Mouse (Mus musculus) liver, embryonic 11.5 days (tissue): ENCODE measurements around the gene Ranbp3. TPM values are rescaled to one million over a fixed set of nuclear protein-coding genes. Genes with fewer than 3 reads are reported as not detected.
A peak's percentile ranks its signal among the peaks of the same experiment; 100 is the strongest.

Source experiments
- ATAC-seq: fragments of 200-750 bp; cut with Nextera tagmentation; replicated peaks from 2 replicates; pipeline ENCODE4 v1.8.0; 2017; ENCODE audit warnings: moderate number of reproducible peaks, mild to moderate bottlenecking, moderate TSS enrichment, moderate library complexity; ENCODE audit not compliant: low FRiP score
- DNase-seq: peaks from one replicate; pipeline ENCODE4 v3.0.0-alpha.2; 2017; ENCODE audit warnings: low spot score
- H3K27ac ChIP-seq: fragments of 300-500 bp; sonication (generic); 2 replicates; pipeline ENCODE4 v1.5.1; 2014; ENCODE audit warnings: mild to moderate bottlenecking, low read depth, low read length, control low read depth
- H3K27me3 ChIP-seq: fragments of 300-500 bp; sonication (generic); replicated peaks from 2 replicates; pipeline ENCODE4 v1.6.1; 2014; ENCODE audit warnings: low read length, mixed read lengths; ENCODE audit not compliant: control insufficient read depth, insufficient read depth
- H3K36me3 ChIP-seq: fragments of 300-500 bp; sonication (generic); 2 replicates; pipeline ENCODE4 v1.6.1; 2014; ENCODE audit warnings: mild to moderate bottlenecking, low read length, moderate library complexity, mixed read lengths; ENCODE audit not compliant: control insufficient read depth, insufficient read depth
- H3K4me1 ChIP-seq: fragments of 300-500 bp; sonication (generic); replicated peaks from 2 replicates; pipeline ENCODE4 v1.6.1; 2014; ENCODE audit warnings: low read length, mixed read lengths; ENCODE audit not compliant: control insufficient read depth, insufficient read depth
- H3K4me2 ChIP-seq: fragments of 300-500 bp; sonication (generic); 2 replicates; pipeline ENCODE4 v1.6.1; 2014; ENCODE audit warnings: mild to moderate bottlenecking, control low read depth, moderate library complexity
- H3K4me3 ChIP-seq: fragments of 300-500 bp; sonication (generic); 2 replicates; pipeline ENCODE4 v1.5.1; 2014; ENCODE audit warnings: low read depth, low read length, control low read depth
- H3K9ac ChIP-seq: fragments of 300-500 bp; sonication (generic); 2 replicates; pipeline ENCODE4 v1.6.1; 2014; ENCODE audit warnings: low read depth, low read length, control low read depth
- H3K9me3 ChIP-seq: fragments of 300-500 bp; sonication (generic); 2 replicates; pipeline ENCODE4 v1.6.1; 2016; ENCODE audit warnings: low read length, inconsistent platforms, mixed read lengths; ENCODE audit not compliant: control insufficient read depth
- WGBS: fragments of 180-500 bp; shearing (Covaris S2); extraction: QIAGEN DNeasy Blood & Tissue Kit; methylation state at CpG from one replicate; pipeline ENCODE4 v1.1.7; 2014; 5-methylcytosine and 5-hydroxymethylcytosine counted together
- polyA plus RNA-seq: library from polyadenylated mRNA; unstranded; fragments of >200 nt; fragmentation: Nextera tagmentation; extraction: Ambion mirVana; gene quantifications from 2 replicates; pipeline ENCODE4 v1.2.1, GENCODE M21; 2014

Ranbp3 gene
- polyA plus RNA-seq, 1 experiment from 2014 or later: 94.3 TPM

DNA sequence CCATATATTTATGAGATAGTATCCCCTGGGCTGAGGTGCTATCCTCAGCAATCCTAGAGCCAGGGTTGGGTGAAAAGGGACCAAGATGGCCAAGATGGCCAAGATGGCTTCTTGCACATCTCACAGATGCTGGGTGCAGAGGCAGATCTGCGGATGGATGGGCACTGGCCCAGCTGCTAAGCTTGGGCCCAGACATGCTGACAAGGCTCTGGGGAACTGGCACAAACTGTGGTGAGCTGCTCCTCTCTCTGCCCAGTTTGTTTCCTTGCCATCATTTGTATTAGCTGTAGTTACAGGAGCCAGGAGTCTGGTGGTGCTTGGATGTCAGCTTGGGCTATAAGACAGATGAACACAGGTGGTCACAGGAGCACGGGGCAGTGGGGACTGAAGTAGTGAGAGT is 11.6 kb downstream of the Ranbp3 start:
- WGBS: 87% methylated on average over 2 of the region's 2 CpGs
- no peak overlapping the region for H3K4me3 ChIP-seq
- H3K27ac ChIP-seq: no peak overlapping the region

DNA sequence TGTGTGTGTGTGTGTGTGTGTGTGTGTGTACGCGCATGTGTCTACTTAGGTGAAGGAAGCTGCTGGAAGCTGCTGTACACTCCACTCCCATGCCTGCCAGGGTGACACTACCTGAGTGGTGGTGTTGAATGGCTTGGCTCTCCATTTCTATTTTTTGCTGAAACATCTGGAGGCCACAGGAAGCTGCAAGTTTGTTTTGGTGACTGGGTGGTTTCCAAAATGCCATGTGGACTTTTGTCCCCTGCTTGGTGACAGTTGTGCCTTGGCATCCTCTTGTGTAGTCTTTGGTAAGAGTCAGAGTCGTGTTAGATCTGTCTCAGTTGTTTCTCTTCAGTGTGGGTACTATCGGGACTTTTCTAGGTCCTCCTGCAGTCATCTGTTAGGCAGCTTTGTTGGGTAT is 13.7 kb downstream of the Ranbp3 start:
- Histone ChIP-seq H3K9ac (no peak overlapping the region), H3K4me2 (no peak overlapping the region; the same call in 1 of the 2 replicates), H3K27ac (peak overlapping the region; percentile 70), H3K4me1 (peaks cover 39% of the 10 kb centered on the region), H3K36me3 (peaks cover 34% of the 10 kb centered on the region), H3K4me3 (no peak overlapping the region), H3K9me3 (no peaks in the 10 kb centered on the region), H3K27me3 (no peaks in the 10 kb centered on the region)
- ATAC-seq (no peak), DNase-seq (no peak)
- 88% methylated on average over 4 of the region's 4 CpGs for WGBS

More for the DNA sequence above, 11.6 kb downstream of the Ranbp3 start:
- H3K4me1 ChIP-seq: peaks cover 43% of the 10 kb centered on the region
- H3K36me3 ChIP-seq: peaks cover 35% of the 10 kb centered on the region
- H3K9me3 ChIP-seq: no peaks in the 10 kb centered on the region
- no peak overlapping the region for H3K9ac ChIP-seq
- ATAC-seq (no peak), DNase-seq (no peak)
- H3K27me3 ChIP-seq: no peaks in the 10 kb centered on the region
- no peak overlapping the region for H3K4me2 ChIP-seq

DNA sequence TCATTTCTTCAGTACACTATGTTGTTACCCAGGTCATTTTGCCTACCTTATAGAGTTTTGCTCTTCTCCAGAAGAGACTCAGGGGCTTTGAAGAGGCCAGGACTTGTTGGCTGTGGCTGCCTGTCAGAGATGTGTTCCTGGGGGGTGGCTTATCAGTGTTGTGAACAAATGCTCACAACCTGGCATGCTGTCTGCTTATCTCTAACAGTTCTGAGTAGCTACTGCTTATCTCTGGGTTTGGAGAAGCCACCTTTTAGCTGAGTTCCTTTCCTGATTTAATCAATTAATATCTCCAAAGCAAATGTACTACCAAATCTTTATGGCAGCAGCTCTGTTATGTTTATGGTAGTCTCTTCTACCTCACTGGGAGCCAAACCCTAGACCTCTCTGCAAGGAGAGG is 15.0 kb downstream of the Ranbp3 start:
- H3K9me3 ChIP-seq: no peaks in the 10 kb centered on the region
- H3K27ac ChIP-seq: peak overlapping the region; percentile 70
- ATAC-seq (peak; percentile 93), DNase-seq (no peak)
- no peak overlapping the region for H3K9ac ChIP-seq
- no peaks in the 10 kb centered on the region for H3K27me3 ChIP-seq
- peaks cover 35% of the 10 kb centered on the region for H3K36me3 ChIP-seq
- H3K4me3 ChIP-seq: no peak overlapping the region; the same call in 1 of the 2 replicates
- H3K4me1 ChIP-seq: peaks cover 27% of the 10 kb centered on the region
- peak overlapping the region; percentile 57 for H3K4me2 ChIP-seq

- no peaks in the 10 kb centered on the region for H3K27me3 ChIP-seq
- H3K9ac ChIP-seq: no peak overlapping the region
- peak overlapping the region; percentile 47 for H3K4me2 ChIP-seq
- ATAC-seq (no peak), DNase-seq (no peak)
- no peak overlapping the region for H3K4me3 ChIP-seq
- 0 out of 2 replicates have a peak overlapping the region, but pooled peaks have one; percentile 8 for H3K27ac ChIP-seq
- peaks cover 37% of the 10 kb centered on the region for H3K36me3 ChIP-seq
- no peaks in the 10 kb centered on the region for H3K9me3 ChIP-seq
- WGBS: 79% methylated on average over 2 of the region's 2 CpGs
- peaks cover 26% of the 10 kb centered on the region for H3K4me1 ChIP-seq
Observed at GRCm38 (mm10) chr17:56688689-56689088, 15.6 kb downstream of the Ranbp3 start.

DNA sequence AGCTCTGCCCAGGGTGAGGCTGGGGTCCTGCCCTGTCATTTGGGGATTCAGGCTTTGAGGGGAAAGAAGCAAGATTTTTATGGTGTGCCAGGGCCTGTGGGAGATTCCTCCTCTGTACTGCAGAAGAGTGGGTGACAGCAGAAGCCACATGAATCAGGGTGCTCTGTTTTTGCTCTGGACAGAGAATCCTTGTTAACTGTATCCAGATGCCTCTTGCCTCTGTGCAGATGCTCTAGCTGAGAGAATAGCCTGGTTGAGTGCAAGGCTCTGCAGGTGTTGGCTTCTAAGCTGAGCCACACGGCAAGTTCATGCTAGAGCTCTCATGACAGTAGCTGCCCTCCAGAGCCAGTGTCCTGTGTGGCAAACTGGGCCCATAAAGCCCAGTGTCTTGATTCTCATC is 20.3 kb downstream of the Ranbp3 start:
- H3K9me3 ChIP-seq: no peaks in the 10 kb centered on the region
- H3K4me3 ChIP-seq: no peak overlapping the region
- DNase-seq (no peak), ATAC-seq (no peak)
- peaks cover 56% of the 10 kb centered on the region for H3K36me3 ChIP-seq
- no peak overlapping the region for H3K27ac ChIP-seq
- H3K9ac ChIP-seq: no peak overlapping the region
- WGBS: 74% methylated on average over 1 of the region's 1 CpGs
- H3K4me1 ChIP-seq: peaks cover 5% of the 10 kb centered on the region
- no peaks in the 10 kb centered on the region for H3K27me3 ChIP-seq
- H3K4me2 ChIP-seq: no peak overlapping the region

DNA sequence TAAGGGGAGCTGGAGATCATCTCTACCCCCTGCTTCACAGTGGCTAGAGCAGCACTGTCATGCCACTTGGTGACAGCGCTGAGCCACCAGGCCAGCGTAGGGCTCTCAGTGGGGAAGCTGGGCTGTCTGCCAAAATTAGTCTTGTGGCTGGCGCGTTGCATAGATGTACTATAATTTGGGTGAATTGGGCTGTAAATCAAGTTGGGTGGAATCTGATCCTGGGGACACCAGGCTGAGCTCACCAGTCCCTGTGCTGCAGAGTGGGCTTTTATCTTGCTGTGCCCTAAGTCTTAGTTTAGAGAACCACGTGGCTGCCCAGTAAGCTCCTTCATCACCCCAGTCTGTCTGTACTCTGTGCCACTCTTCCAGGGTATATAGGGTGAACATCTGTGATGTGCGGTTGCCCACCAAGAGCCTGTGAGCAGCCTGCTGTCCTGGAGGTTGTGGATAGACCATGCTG is 20.8 kb downstream of the Ranbp3 start:
- H3K4me2 ChIP-seq: no peak overlapping the region
- H3K4me3 ChIP-seq: no peak overlapping the region
- 81% methylated on average over 6 of the region's 6 CpGs for WGBS
- DNase-seq (no peak), ATAC-seq (no peak)
- H3K27ac ChIP-seq: no peak overlapping the region
- H3K36me3 ChIP-seq: peaks cover 59% of the 10 kb centered on the region
- H3K9me3 ChIP-seq: no peaks in the 10 kb centered on the region
- H3K4me1 ChIP-seq: peaks cover under 1% of the 10 kb centered on the region; the same call in 1 of the 2 replicates
- no peaks in the 10 kb centered on the region for H3K27me3 ChIP-seq
- no peak overlapping the region for H3K9ac ChIP-seq

- Histone ChIP-seq H3K27me3 (no peaks in the 10 kb centered on the region), H3K4me2 (no peak overlapping the region), H3K4me1 (no peaks in the 10 kb centered on the region), H3K36me3 (peaks cover 70% of the 10 kb centered on the region), H3K4me3 (no peak overlapping the region), H3K27ac (no peak overlapping the region), H3K9ac (no peak overlapping the region), H3K9me3 (no peaks in the 10 kb centered on the region)
- 79% methylated on average over 2 of the region's 2 CpGs for WGBS
- DNase-seq (no peak), ATAC-seq (no peak)
Observed at GRCm38 (mm10) chr17:56700451-56700850, 27.4 kb downstream of the Ranbp3 start.

GRCm38 (mm10) chr17:56703038-56703437 is 29.9 kb downstream of the Ranbp3 start:
- H3K9me3 ChIP-seq: no peaks in the 10 kb centered on the region
- ATAC-seq (no peak), DNase-seq (no peak)
- H3K36me3 ChIP-seq: peaks cover 74% of the 10 kb centered on the region
- H3K27ac ChIP-seq: no peak overlapping the region
- H3K4me3 ChIP-seq: no peak overlapping the region
- H3K4me2 ChIP-seq: no peak overlapping the region
- H3K4me1 ChIP-seq: no peaks in the 10 kb centered on the region
- no peaks in the 10 kb centered on the region for H3K27me3 ChIP-seq
- no peak overlapping the region for H3K9ac ChIP-seq
- 91% methylated on average over 4 of the region's 4 CpGs for WGBS

GRCm38 (mm10) chr17:56706515-56706914 is 33.4 kb downstream of the Ranbp3 start:
- Histone ChIP-seq H3K9ac (no peak overlapping the region), H3K4me2 (no peak overlapping the region), H3K4me1 (no peaks in the 10 kb centered on the region), H3K27ac (no peak overlapping the region), H3K27me3 (no peaks in the 10 kb centered on the region), H3K36me3 (peaks cover 86% of the 10 kb centered on the region), H3K4me3 (no peak overlapping the region), H3K9me3 (no peaks in the 10 kb centered on the region)
- 92% methylated on average over 1 of the region's 1 CpGs for WGBS
- ATAC-seq: peak; percentile 62
- DNase-seq: no peak
